Mouse (Mus musculus) forebrain, embryonic 12.5 days (tissue): ENCODE measurements around the gene Dusp27. TPM values are rescaled to one million over a fixed set of nuclear protein-coding genes. Genes with fewer than 3 reads are reported as not detected.

ENCODE experiments used
- ATAC-seq: fragments of 200-750 bp; cut with Nextera tagmentation; 2 replicates; pipeline ENCODE4 v1.8.0; 2017; ENCODE audit warnings: moderate TSS enrichment; ENCODE audit not compliant: low FRiP score
- H3K27ac ChIP-seq: fragments of 300-500 bp; sonication (generic); 2 replicates; pipeline ENCODE4 v1.5.1; 2016; ENCODE audit warnings: mild to moderate bottlenecking
- H3K27me3 ChIP-seq: fragments of 300-500 bp; sonication (generic); 2 replicates; pipeline ENCODE4 v1.6.1; 2016; ENCODE audit warnings: mild to moderate bottlenecking
- H3K36me3 ChIP-seq: fragments of 300-500 bp; sonication (generic); replicated peaks from 2 replicates; pipeline ENCODE4 v1.6.1; 2016; ENCODE audit warnings: mild to moderate bottlenecking
- H3K4me1 ChIP-seq: fragments of 300-500 bp; sonication (generic); 2 replicates; pipeline ENCODE4 v1.6.1; 2016
- H3K4me2 ChIP-seq: fragments of 300-500 bp; sonication (generic); 2 replicates; pipeline ENCODE4 v1.6.1; 2016; ENCODE audit warnings: mild to moderate bottlenecking, moderate library complexity
- H3K4me3 ChIP-seq: fragments of 300-500 bp; sonication (generic); replicated peaks from 2 replicates; pipeline ENCODE4 v1.5.1; 2016; ENCODE audit warnings: mild to moderate bottlenecking
- H3K9ac ChIP-seq: fragments of 300-500 bp; sonication (generic); 2 replicates; pipeline ENCODE4 v1.6.1; 2016; ENCODE audit warnings: mild to moderate bottlenecking
- H3K9me3 ChIP-seq: fragments of 300-500 bp; sonication (generic); 2 replicates; pipeline ENCODE4 v1.6.1; 2016
- WGBS: fragments of 180-500 bp; shearing (Covaris S2); methylation state at CpG from one replicate; pipeline ENCODE4 v1.1.7; 2016; 5-methylcytosine and 5-hydroxymethylcytosine counted together
- polyA plus RNA-seq: library from polyadenylated mRNA; unstranded; fragments of >200 nt; fragmentation: Nextera tagmentation; extraction: Ambion mirVana; gene quantifications from 2 replicates; pipeline ENCODE4 v1.2.1, GENCODE M21; 2016

Dusp27 gene
- polyA plus RNA-seq, 1 experiment from 2014 or later = 1.8 TPM

DNA sequence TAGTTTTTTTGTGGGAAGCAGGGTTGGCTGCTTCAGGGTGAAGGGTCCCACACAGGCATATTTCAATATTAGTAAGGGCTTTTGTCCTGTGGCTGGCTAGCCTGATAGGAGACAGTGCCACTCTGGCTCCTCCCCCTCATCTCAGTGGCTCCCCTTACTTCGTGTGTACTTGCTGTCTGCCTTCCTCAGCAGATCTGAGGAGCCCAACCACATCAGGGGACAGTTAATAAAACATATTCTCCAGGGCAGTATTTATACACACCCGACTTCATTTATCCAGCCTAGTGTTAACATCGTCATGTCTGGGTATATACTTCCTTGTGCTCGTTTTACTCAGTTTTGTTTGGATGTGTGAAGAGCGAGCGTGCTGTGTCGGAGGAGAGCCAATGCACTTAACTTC lies 5.6 kb downstream of the Dusp27 start:
- Histone ChIP-seq H3K9me3 (no peaks in the 10 kb centered on the region), H3K4me1 (no peaks in the 10 kb centered on the region), H3K27me3 (no peaks in the 10 kb centered on the region), H3K36me3 (no peaks in the 10 kb centered on the region), H3K4me2 (no peak overlapping the region), H3K27ac (no peak overlapping the region), H3K9ac (no peak overlapping the region), H3K4me3 (no peak overlapping the region)
- WGBS = 83% methylated on average over 7 of the region's 7 CpGs
- ATAC-seq = no peak

DNA sequence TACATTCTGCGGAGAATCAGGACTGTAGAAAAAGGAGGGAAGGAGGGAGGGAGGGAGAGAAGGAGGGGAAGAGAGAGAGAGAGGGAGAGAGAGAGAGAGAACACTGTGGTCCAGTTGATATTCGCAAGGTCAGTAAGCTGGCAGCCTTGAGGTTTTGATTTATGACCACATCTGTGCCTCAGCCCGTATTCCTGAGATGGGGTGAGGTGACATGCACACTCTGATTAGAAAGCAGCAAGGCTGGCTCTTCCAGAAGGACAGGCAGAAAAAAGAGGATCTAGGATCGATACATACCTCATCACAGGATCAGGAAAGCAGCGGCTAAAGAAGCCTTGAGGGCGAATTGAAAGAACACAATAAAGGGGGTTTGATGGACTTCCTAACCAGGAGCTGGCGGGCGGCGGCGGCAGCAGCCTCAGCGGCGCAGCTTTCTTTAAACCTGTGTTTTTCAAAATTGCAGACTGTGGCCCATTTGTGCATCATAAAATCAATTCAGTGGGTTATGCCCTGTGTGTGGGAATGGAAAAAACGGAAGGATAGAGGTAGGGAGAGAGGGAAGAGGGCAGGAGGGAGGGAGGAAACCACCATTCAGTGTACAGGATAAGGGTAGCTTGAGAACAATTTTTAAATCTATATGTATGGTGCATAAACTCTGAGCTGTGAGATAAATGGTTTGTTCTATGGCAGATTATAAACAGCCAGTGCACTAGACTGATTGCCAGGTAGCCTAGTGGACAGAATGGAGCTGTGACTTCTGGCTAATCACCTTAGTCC lies 9.7 kb downstream of the Dusp27 start:
- Histone ChIP-seq H3K36me3 (no peaks in the 10 kb centered on the region), H3K4me1 (no peaks in the 10 kb centered on the region), H3K9ac (no peak overlapping the region), H3K27ac (no peak overlapping the region), H3K27me3 (no peaks in the 10 kb centered on the region), H3K4me2 (no peak overlapping the region), H3K9me3 (no peaks in the 10 kb centered on the region), H3K4me3 (no peak overlapping the region)
- no peak for ATAC-seq
- WGBS = 66% methylated on average over 13 of the region's 13 CpGs

DNA sequence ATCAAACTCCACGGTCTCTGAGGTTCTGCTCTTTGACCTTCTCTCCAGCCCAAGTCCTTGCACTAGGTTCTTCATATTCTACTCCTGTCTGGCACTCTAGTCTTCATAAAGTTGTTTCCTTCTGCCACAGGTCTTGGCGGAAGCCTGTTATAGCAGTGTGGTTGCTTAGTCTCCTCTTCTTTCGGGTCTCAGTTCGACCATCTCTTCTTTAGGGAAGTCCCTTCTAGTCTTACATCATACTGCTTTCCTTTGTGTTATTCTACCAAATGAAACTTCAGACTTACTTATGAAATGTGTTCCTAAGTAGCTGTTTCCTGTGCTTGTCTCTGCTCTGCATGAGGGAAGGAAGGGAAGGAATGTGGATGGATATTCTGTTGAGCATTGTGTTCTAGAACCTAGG lies 12.0 kb downstream of the Dusp27 start:
- H3K27me3 ChIP-seq = no peaks in the 10 kb centered on the region
- no peak overlapping the region for H3K27ac ChIP-seq
- no peaks in the 10 kb centered on the region for H3K9me3 ChIP-seq
- H3K4me2 ChIP-seq = no peak overlapping the region
- no peak overlapping the region for H3K9ac ChIP-seq
- WGBS = 96% methylated on average over 4 of the region's 4 CpGs
- no peak overlapping the region for H3K4me3 ChIP-seq
- no peaks in the 10 kb centered on the region for H3K36me3 ChIP-seq
- H3K4me1 ChIP-seq = no peaks in the 10 kb centered on the region
- ATAC-seq = no peak

DNA sequence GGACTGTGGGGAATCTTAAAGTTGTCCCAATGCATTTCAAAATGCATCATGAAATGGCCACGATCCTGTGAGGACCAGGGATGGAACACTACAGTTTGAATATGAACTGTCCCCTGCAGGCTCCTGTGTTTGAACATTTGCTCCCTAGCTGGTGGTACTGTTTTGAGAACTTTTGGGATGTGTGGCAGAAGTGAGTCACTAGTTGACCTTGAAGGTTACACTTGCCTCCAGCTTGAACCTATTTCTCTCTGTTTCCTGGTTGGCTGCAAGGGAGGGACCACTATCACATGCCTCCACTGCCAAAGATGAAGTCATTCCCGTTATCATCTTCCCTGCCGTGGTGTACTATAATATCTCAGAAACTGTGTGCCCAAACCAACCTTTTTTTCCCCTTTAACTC lies 12.7 kb downstream of the Dusp27 start:
- H3K4me2 ChIP-seq = no peak overlapping the region
- no peak for ATAC-seq
- H3K36me3 ChIP-seq = no peaks in the 10 kb centered on the region
- no peaks in the 10 kb centered on the region for H3K4me1 ChIP-seq
- H3K9ac ChIP-seq = no peak overlapping the region
- WGBS = 84% methylated on average over 3 of the region's 3 CpGs
- no peaks in the 10 kb centered on the region for H3K9me3 ChIP-seq
- H3K27me3 ChIP-seq = no peaks in the 10 kb centered on the region
- no peak overlapping the region for H3K27ac ChIP-seq
- no peak overlapping the region for H3K4me3 ChIP-seq

DNA sequence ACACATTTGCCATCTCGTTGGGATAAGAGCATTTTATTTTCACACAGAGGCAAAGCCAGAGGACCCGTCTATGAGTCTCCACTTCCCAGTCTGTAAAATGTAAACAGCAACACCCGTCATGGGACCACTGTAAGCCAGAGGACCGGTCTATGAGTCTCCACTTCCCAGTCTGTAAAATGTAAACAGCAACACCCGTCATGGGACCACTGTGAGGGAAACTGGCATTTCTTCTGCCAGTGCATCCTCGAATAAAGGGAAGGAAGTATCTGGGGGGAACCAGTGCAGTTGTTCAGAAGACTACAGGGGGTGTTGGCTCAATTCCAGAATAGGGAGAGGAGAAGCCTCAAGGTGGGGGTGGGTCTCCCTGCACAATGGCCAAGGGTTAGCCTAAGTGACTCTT lies 22.3 kb downstream of the Dusp27 start:
- no peak overlapping the region for H3K4me2 ChIP-seq
- no peaks in the 10 kb centered on the region for H3K36me3 ChIP-seq
- H3K9ac ChIP-seq = no peak overlapping the region
- no peak overlapping the region for H3K27ac ChIP-seq
- no peaks in the 10 kb centered on the region for H3K4me1 ChIP-seq
- H3K4me3 ChIP-seq = no peak overlapping the region
- H3K27me3 ChIP-seq = no peaks in the 10 kb centered on the region
- 84% methylated on average over 6 of the region's 6 CpGs for WGBS
- no peak for ATAC-seq
- H3K9me3 ChIP-seq = no peaks in the 10 kb centered on the region

DNA sequence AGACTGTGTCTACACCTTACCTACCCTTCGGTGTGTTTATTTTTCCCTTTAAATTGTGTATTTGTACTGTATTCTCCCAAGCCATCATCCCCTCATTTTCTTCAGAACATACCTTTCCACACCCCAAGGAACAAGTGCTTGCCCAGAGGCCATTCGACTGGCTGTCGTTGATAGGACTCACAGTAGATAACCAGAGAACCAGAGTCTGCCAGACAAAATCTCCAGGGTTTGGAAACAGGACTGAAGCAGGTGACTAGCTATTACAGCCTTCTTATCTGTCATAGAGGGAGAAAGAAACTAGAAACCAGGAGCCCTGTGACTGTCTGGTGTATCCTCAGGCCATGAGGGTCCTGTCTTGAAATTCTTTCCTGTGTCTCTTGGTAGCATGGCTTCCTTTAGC lies 22.9 kb downstream of the Dusp27 start:
- H3K27me3 ChIP-seq = no peaks in the 10 kb centered on the region
- no peak for ATAC-seq
- H3K4me2 ChIP-seq = no peak overlapping the region

DNA sequence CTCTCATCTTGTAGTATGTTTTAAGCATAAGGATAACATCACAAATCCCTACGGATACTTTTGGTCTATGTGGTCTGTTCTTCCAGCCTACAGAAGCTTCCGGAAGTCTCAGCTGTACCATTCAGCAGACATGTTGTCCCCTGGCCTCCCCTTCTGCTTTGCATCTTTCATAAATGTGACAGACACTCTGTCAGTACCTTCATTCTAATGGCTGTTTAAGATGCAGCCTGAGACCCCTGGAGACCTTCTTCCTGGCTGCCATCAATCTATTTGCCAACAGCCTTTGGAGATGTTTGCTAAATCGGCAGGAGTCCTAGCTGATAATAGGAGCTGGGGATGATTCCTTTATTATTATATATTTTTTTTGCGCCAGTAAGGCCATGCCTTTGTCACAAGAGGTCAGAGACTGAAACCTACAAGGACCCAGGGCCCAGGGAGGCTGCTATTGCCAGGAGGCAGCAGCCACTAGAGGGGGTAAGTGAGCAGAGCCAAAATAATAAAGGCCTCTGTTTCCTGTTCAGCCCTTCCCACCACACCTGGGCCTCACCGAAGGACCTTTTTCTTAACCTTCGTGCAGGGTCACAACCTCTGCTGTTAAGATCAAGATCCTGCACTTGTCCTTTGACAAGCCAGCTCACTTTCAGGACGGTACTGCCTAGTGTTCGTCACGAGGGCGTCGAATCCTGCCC lies 24.7 kb downstream of the Dusp27 start:
- ATAC-seq = 0 out of 2 replicates have a peak, but pooled peaks have one; percentile 14
- Histone ChIP-seq H3K4me2 (no peak overlapping the region), H3K27me3 (no peaks in the 10 kb centered on the region), H3K4me3 (no peak overlapping the region), H3K9me3 (no peaks in the 10 kb centered on the region), H3K4me1 (no peaks in the 10 kb centered on the region), H3K36me3 (no peaks in the 10 kb centered on the region), H3K27ac (no peak overlapping the region), H3K9ac (no peak overlapping the region)
- 70% methylated on average over 11 of the region's 11 CpGs for WGBS

More for the DNA sequence above, 22.9 kb downstream of the Dusp27 start:
- Histone ChIP-seq H3K9ac (no peak overlapping the region), H3K9me3 (no peaks in the 10 kb centered on the region), H3K27ac (no peak overlapping the region), H3K4me1 (no peaks in the 10 kb centered on the region), H3K4me3 (no peak overlapping the region), H3K36me3 (no peaks in the 10 kb centered on the region)
- WGBS = 97% methylated on average over 3 of the region's 3 CpGs

DNA sequence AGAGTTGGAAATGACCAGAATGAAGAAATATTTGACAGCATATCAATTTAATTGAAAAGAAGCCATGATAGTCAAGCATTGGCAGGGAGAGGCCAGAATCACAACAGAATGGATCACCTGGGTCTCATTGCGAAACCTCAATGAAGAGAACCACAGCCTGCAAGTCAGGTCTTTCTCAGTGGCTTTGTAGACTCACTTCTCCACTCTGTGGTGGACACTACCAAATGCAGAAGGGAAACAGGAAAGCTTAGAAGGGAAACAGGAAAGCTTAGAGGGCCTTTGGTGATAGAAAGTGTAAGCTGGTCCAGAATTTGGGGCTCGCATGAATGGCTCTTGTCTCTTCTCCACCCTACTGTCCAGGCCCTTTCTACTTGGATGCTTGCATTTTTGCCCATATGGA lies 29.6 kb downstream of the Dusp27 start:
- no peaks in the 10 kb centered on the region for H3K9me3 ChIP-seq
- no peak overlapping the region for H3K4me3 ChIP-seq
- H3K27ac ChIP-seq = no peak overlapping the region
- no peak overlapping the region for H3K9ac ChIP-seq
- no peak overlapping the region for H3K4me2 ChIP-seq
- WGBS = 99% methylated on average over 2 of the region's 2 CpGs
- no peaks in the 10 kb centered on the region for H3K27me3 ChIP-seq
- H3K36me3 ChIP-seq = no peaks in the 10 kb centered on the region
- H3K4me1 ChIP-seq = no peaks in the 10 kb centered on the region
- ATAC-seq = no peak

DNA sequence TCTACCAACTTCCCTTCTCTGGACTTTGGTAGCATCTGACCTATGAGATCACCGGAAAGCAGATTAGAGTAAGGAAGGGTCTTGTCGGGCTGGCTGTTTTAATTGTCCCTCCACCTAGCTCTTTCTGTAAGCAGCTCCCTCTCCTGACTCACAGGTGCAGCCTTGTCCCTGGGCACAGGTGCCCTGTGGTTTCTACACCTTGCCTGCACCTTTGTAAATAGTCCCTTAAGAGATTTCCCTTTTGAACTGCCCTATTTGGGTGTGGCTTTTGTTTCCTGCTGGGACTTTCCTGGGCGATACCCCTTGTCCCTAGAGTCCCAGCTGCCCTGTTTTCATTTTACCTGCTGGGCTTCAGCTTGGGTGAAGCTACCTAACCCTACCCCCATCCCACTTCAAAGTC lies 33.3 kb downstream of the Dusp27 start:
- 86% methylated on average over 3 of the region's 3 CpGs for WGBS
- ATAC-seq = no peak
- H3K9ac ChIP-seq = no peak overlapping the region
- no peaks in the 10 kb centered on the region for H3K4me1 ChIP-seq
- H3K9me3 ChIP-seq = no peaks in the 10 kb centered on the region
- H3K4me3 ChIP-seq = no peak overlapping the region
- H3K27ac ChIP-seq = no peak overlapping the region
- H3K36me3 ChIP-seq = no peaks in the 10 kb centered on the region
- no peaks in the 10 kb centered on the region for H3K27me3 ChIP-seq
- H3K4me2 ChIP-seq = no peak overlapping the region

DNA sequence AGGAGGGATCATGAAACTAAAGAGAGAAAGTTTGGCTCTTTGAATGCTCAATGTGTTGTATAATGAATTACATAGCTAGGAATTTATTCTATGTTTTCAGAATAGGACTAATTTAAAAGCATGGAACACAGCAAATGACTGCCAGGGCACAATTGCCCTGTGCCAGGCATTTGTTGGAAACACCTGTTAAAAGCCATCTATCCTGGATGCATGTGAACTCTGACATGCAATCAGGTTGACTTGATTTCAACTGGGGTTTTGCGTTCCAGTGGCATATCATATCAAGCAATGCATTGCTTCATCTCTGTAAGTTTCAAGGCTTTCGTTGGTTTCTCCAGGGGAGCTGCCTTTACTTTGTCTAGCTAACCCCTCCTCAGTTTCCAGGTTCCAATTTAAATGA lies 37.4 kb downstream of the Dusp27 start:
- WGBS = 93% methylated on average over 2 of the region's 2 CpGs

DNA sequence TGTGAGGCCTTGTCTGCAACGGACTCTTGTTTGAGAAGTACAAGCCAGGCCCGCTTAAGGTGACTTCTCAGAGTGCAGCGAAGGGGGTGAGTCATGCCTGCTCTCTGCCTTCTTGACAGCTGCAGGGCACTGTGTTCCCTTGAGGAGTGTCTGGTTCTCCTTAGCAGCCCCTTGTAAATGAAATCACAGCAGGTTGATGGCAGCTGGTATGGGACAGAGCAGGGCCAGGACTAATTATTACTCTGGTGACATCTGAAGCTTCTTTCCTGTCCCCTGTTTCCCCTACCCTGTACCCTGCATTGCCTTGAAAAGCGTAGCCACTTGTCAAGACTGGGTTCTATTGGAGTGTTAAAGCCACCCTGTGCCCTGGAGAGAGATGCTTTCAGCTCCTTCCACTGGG lies 38.0 kb downstream of the Dusp27 start:
- H3K4me3 ChIP-seq = no peak overlapping the region
- no peaks in the 10 kb centered on the region for H3K36me3 ChIP-seq
- no peak overlapping the region for H3K9ac ChIP-seq
- ATAC-seq = no peak
- H3K4me2 ChIP-seq = no peak overlapping the region
- H3K27ac ChIP-seq = no peak overlapping the region
- H3K27me3 ChIP-seq = no peaks in the 10 kb centered on the region
- WGBS = 80% methylated on average over 4 of the region's 4 CpGs
- no peaks in the 10 kb centered on the region for H3K9me3 ChIP-seq
- H3K4me1 ChIP-seq = peaks cover 10% of the 10 kb centered on the region; the same call in 1 of the 2 replicates

More for the DNA sequence above, 37.4 kb downstream of the Dusp27 start:
- no peaks in the 10 kb centered on the region for H3K9me3 ChIP-seq
- H3K4me2 ChIP-seq = no peak overlapping the region
- no peaks in the 10 kb centered on the region for H3K27me3 ChIP-seq
- peaks cover 10% of the 10 kb centered on the region; the same call in 1 of the 2 replicates for H3K4me1 ChIP-seq
- no peak overlapping the region for H3K27ac ChIP-seq
- no peak for ATAC-seq
- no peak overlapping the region for H3K4me3 ChIP-seq
- H3K9ac ChIP-seq = no peak overlapping the region
- no peaks in the 10 kb centered on the region for H3K36me3 ChIP-seq

DNA sequence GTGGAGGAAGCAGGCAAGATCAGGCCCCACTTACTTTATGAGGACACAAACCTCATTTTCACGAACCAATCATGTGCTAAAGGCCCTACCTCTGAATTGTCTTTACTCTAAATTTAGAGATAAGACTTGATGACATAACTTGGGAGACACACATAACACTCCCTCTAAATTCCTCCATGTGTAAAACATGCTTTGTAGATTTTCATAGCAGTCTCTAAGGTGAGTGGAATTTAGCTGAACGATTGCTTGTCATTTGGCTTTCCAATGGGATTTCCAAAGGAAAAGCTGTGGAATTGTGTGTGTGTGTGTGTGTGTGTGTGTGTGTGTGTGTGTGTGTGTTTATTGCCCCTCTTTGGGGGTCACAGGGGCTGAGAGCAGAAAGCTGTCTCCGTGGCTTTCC lies 38.4 kb downstream of the Dusp27 start:
- no peaks in the 10 kb centered on the region for H3K9me3 ChIP-seq
- H3K4me3 ChIP-seq = no peak overlapping the region
- no peak for ATAC-seq
- H3K4me2 ChIP-seq = no peak overlapping the region
- H3K27ac ChIP-seq = no peak overlapping the region
- H3K27me3 ChIP-seq = no peaks in the 10 kb centered on the region
- H3K36me3 ChIP-seq = no peaks in the 10 kb centered on the region
- peaks cover 10% of the 10 kb centered on the region; the same call in 1 of the 2 replicates for H3K4me1 ChIP-seq
- no peak overlapping the region for H3K9ac ChIP-seq
- 84% methylated on average over 3 of the region's 3 CpGs for WGBS
